Mouse (Mus musculus): ENCODE results near the gene Slc25a16.
"Not testable (repeated sequence)": the region's sequence is repeated elsewhere in the genome, so short reads cannot be mapped to it uniquely, and the experiment has no call there.

Slc25a16 gene

GRCm38 (mm10) chr10:62906336-62906735 lies 14.1 kb upstream of the Slc25a16 start:
- no peak for DNase-seq

GRCm38 (mm10) chr10:62908896-62909295 lies 11.5 kb upstream of the Slc25a16 start, which contains the start of gene Tet1:
Tet1 (minus strand) TSS chr10:62908996.
- DNase-seq, result not testable (repeated sequence)

GRCm38 (mm10) chr10:62911120-62911519 lies 9.3 kb upstream of the Slc25a16 start:
- DNase-seq, result no peak

GRCm38 (mm10) chr10:62918985-62919384 lies 1.4 kb upstream of the Slc25a16 start:
- no peak for DNase-seq

- DNase-seq, result no peak
Measured at GRCm38 (mm10) chr10:62920766-62921156, 328 bp downstream of the Slc25a16 start.

- DNase-seq, result no peak
Measured at GRCm38 (mm10) chr10:62924096-62924635, 3.7 kb downstream of the Slc25a16 start.

GRCm38 (mm10) chr10:62932381-62932780 lies 11.9 kb downstream of the Slc25a16 start:
- no peak for DNase-seq

- DNase-seq, result no peak
Measured at GRCm38 (mm10) chr10:62944975-62945580, 24.6 kb downstream of the Slc25a16 start.

GRCm38 (mm10) chr10:62946738-62947471 lies 26.5 kb downstream of the Slc25a16 start, which contains the start of gene Dna2:
Dna2 (plus strand) TSS chr10:62947026.
- peak; percentile 79 for DNase-seq

- no peak for DNase-seq
Measured at GRCm38 (mm10) chr10:62948551-62948950, 28.1 kb downstream of the Slc25a16 start.

GRCm38 (mm10) chr10:62963956-62964355 lies 43.5 kb downstream of the Slc25a16 start:
- DNase-seq, result peak; percentile 79

- no peak for DNase-seq
Measured at GRCm38 (mm10) chr10:62965796-62966195, 45.4 kb downstream of the Slc25a16 start.

GRCm38 (mm10) chr10:62966291-62966690 lies 45.9 kb downstream of the Slc25a16 start:
- no peak for DNase-seq

- DNase-seq, result peak; percentile 49
Measured at GRCm38 (mm10) chr10:62971821-62972220, 51.4 kb downstream of the Slc25a16 start.

GRCm38 (mm10) chr10:62979667-62980038 lies 59.2 kb downstream of the Slc25a16 start:
- DNase-seq, result no peak

GRCm38 (mm10) chr10:62980039-62980954 lies 59.9 kb downstream of the Slc25a16 start, which contains the start of gene Rufy2:
Rufy2 (plus strand) TSS chr10:62980223.
- DNase-seq, result peak; percentile 95

GRCm38 (mm10) chr10:62984072-62984471 lies 63.6 kb downstream of the Slc25a16 start:
- DNase-seq, result no peak

GRCm38 (mm10) chr10:62984495-62984894 lies 64.1 kb downstream of the Slc25a16 start:
- peak; percentile 36 for DNase-seq

- no peak for DNase-seq
Measured at GRCm38 (mm10) chr10:62987341-62987740, 66.9 kb downstream of the Slc25a16 start.

GRCm38 (mm10) chr10:62990636-62991035 lies 70.2 kb downstream of the Slc25a16 start:
- no peak for DNase-seq

- DNase-seq, result no peak
Measured at GRCm38 (mm10) chr10:62993991-62994390, 73.6 kb downstream of the Slc25a16 start.

Data from cerebellum, adult 9-11 months (tissue).